Mouse (Mus musculus) G1E (cell line): Measurements from ENCODE around the gene Itk. TPM values are rescaled to one million over a fixed set of nuclear protein-coding genes. Genes with fewer than 3 reads are reported as not detected.
A peak's percentile ranks its signal among the peaks of the same experiment; 100 is the strongest.

Experiments used
- ATAC-seq: 2 replicates; pipeline ENCODE4 v1.8.0; 2016; ENCODE audit warnings: mild to moderate bottlenecking; ENCODE audit not compliant: insufficient number of reproducible peaks, poor library complexity, low FRiP score, severe bottlenecking; ENCODE audit errors: extremely low read depth
- DNase-seq: peaks from one replicate; pipeline ENCODE4 v3.0.0; 2012; ENCODE audit warnings: low spot score
- H3K27me3 ChIP-seq: 2 replicates; pipeline ENCODE4 v1.6.1; 2012; ENCODE audit warnings: mild to moderate bottlenecking, low read length, inconsistent platforms; ENCODE audit not compliant: insufficient read depth
- H3K36me3 ChIP-seq: replicated peaks from 2 replicates; pipeline ENCODE3; 2012; ENCODE audit warnings: mild to moderate bottlenecking, inconsistent platforms
- H3K4me1 ChIP-seq: 2 replicates; pipeline ENCODE4 v1.6.1; 2012; ENCODE audit warnings: low read depth, low read length, inconsistent platforms, mixed read lengths; ENCODE audit not compliant: insufficient read depth
- H3K4me3 ChIP-seq: 2 replicates; pipeline ENCODE4 v1.5.1; 2012; ENCODE audit warnings: low read depth, mild to moderate bottlenecking, inconsistent platforms, low read length, moderate library complexity, mixed read lengths
- H3K9me3 ChIP-seq: replicated peaks from 2 replicates; pipeline ENCODE4 v1.6.1; 2012; ENCODE audit warnings: inconsistent platforms
- CTCF ChIP-seq: IDR thresholded peaks from 2 replicates; pipeline ENCODE4 v1.5.1; 2012; ENCODE audit warnings: low read depth, low read length, inconsistent platforms, mixed read lengths
- GATA1 ChIP-seq: IDR thresholded peaks from 2 replicates; pipeline ENCODE4 v1.6.1; 2012; ENCODE audit warnings: borderline replicate concordance, low read length, inconsistent platforms, mixed read lengths
- GATA2 ChIP-seq: IDR thresholded peaks from 2 replicates; pipeline ENCODE4 v1.6.1; 2012; ENCODE audit warnings: low read depth, low read length, inconsistent platforms, borderline replicate concordance
- POLR2AphosphoS5 ChIP-seq: IDR thresholded peaks from 2 replicates; pipeline ENCODE4 v1.6.1; 2012; ENCODE audit warnings: low read depth, low read length, inconsistent platforms; ENCODE audit not compliant: insufficient replicate concordance
- TAL1 ChIP-seq: conservative IDR thresholded peaks from 2 replicates; pipeline ENCODE4 v1.6.1; 2012; ENCODE audit warnings: low read depth, low read length, inconsistent platforms, mixed read lengths
- polyA plus RNA-seq: library from polyadenylated mRNA; stranded (reverse); fragments of >175 nt; gene quantifications from 2 replicates; pipeline ENCODE4 v1.2.3, GENCODE M21; 2012
- total RNA-seq, 2 experiments: library from RNA; stranded (forward) in 1 of 2; stranded (reverse) in 1 of 2; fragments of 200-1000 nt in 1 of 2; fragments of >200 nt in 1 of 2; fragmentation: Nextera tagmentation in 1 of 2; gene quantifications; 2 replicates each; pipeline ENCODE4 v1.2.3; 2014 to 2017

Itk gene
- total and polyA plus RNA-seq, 3 experiments, result 0.05 to 1.1 (median 0.44) TPM

DNA sequence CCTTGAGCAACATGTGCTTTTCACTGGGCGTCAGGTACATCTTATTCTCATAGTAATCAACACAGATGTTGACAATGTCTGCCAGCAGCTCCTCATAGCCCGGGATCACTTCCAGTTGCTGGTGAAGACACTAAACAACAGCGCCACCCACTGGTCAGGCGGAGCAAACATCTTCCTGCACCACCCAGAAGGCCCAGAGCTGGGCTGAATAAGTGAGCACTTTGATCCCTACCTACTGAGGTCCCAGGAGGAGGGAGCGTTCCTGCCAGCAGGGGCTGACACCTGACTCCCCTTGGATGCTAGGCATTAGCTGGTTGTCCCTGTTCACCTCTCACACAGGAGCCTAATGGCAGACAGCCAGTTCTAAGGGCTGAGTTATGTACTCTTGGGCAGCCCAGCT, 112.5 kb downstream of the Itk start:
- H3K4me1 ChIP-seq, result peaks cover 3% of the 10 kb centered on the region
- DNase-seq (peak; percentile 10), ATAC-seq (no peak)
- TF ChIP-seq CTCF, result peak; percentile 65
- no peak for TF ChIP-seq TAL1
- H3K9me3 ChIP-seq, result no peaks in the 10 kb centered on the region
- peak overlapping the region; percentile 42; the same call in 1 of the 2 replicates for H3K4me3 ChIP-seq
- peaks cover 6% of the 10 kb centered on the region; the same call in 1 of the 2 replicates for H3K27me3 ChIP-seq
- peaks cover 3% of the 10 kb centered on the region for H3K36me3 ChIP-seq

GRCm38 (mm10) chr11:46276168-46276567, 113.1 kb downstream of the Itk start:
- ATAC-seq, result no peak
- H3K4me1 ChIP-seq, result peaks cover 3% of the 10 kb centered on the region
- peaks cover 3% of the 10 kb centered on the region for H3K36me3 ChIP-seq
- DNase-seq, result no peak
- TF ChIP-seq POLR2AphosphoS5, result no peak
- no peak for TF ChIP-seq CTCF
- no peak for TF ChIP-seq GATA1
- TF ChIP-seq TAL1, result no peak
- TF ChIP-seq GATA2, result no peak
- H3K4me3 ChIP-seq, result peak overlapping the region; percentile 42; the same call in 1 of the 2 replicates
- H3K27me3 ChIP-seq, result peaks cover 6% of the 10 kb centered on the region; the same call in 1 of the 2 replicates
- H3K9me3 ChIP-seq, result no peaks in the 10 kb centered on the region

DNA sequence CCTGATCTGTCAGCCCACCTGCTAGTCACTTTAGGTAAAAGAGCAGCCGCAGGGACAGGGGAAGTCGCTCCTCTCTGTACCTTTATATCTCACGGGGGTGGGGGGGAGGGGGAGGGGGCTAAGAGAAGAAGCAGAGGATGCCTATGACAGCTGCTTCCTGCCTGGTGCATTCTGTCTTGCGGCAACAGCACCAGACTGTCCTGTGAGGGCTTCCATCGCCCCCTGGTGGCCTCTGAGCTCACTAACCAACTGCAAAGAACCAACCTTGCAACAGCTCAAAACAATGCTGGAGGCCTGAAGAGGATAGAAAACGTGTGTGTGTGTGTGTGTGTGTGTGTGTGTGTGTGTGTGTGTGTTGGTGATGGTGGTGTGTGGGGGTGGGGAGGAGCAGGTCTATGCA, 114.0 kb downstream of the Itk start:
- peak; percentile 42; the same call in 1 of the 2 replicates for TF ChIP-seq CTCF
- no peak for TF ChIP-seq GATA1
- ATAC-seq (no peak), DNase-seq (peak; percentile 26)
- H3K36me3 ChIP-seq, result peaks cover 3% of the 10 kb centered on the region
- H3K4me3 ChIP-seq, result no peak overlapping the region
- H3K4me1 ChIP-seq, result peaks cover 3% of the 10 kb centered on the region
- no peaks in the 10 kb centered on the region for H3K9me3 ChIP-seq
- H3K27me3 ChIP-seq, result peaks cover 9% of the 10 kb centered on the region; the same call in 1 of the 2 replicates

Other genes with a start within 250 kb of the Itk start
- gene Nipal4, start 223.0 kb downstream of the Itk start, total RNA-seq (2014; fragmentation: Nextera tagmentation), result not detected in 2 replicates
- not detected in 2 replicates for gene Nipal4, start 223.0 kb downstream of the Itk start, total RNA-seq (2017)
- gene Nipal4, start 223.0 kb downstream of the Itk start, polyA plus RNA-seq, result not detected in 2 replicates
- gene Fndc9, start 154.0 kb downstream of the Itk start, total RNA-seq (2014; fragmentation: Nextera tagmentation), result not detected in 2 replicates
- gene Fndc9, start 154.0 kb downstream of the Itk start, total RNA-seq (2017), result 0.11 TPM in 1 of 2 replicates, not detected in the other
- not detected in 2 replicates for gene Fndc9, start 154.0 kb downstream of the Itk start, polyA plus RNA-seq
- gene Cyfip2, start 76.7 kb downstream of the Itk start, total RNA-seq (2014; fragmentation: Nextera tagmentation), result 2.9 and 3.3 TPM in 2 replicates
- gene Cyfip2, start 76.7 kb downstream of the Itk start, total RNA-seq (2017), result 2.4 and 2.6 TPM in 2 replicates
- 1.2 and 1.3 TPM in 2 replicates for gene Cyfip2, start 76.7 kb downstream of the Itk start, polyA plus RNA-seq
- not detected in 2 replicates for gene Fam71b, start 7.0 kb upstream of the Itk start, total RNA-seq (2014; fragmentation: Nextera tagmentation)
- gene Fam71b, start 7.0 kb upstream of the Itk start, total RNA-seq (2017), result 0.49 TPM in 1 of 2 replicates, not detected in the other
- gene Fam71b, start 7.0 kb upstream of the Itk start, polyA plus RNA-seq, result not detected in 2 replicates
- 133 and 154 TPM in 2 replicates for gene Med7, start 47.4 kb upstream of the Itk start, total RNA-seq (2014; fragmentation: Nextera tagmentation)
- gene Med7, start 47.4 kb upstream of the Itk start, total RNA-seq (2017), result 77.8 and 103 TPM in 2 replicates
- 275 and 326 TPM in 2 replicates for gene Med7, start 47.4 kb upstream of the Itk start, polyA plus RNA-seq
- 51.6 and 54.5 TPM in 2 replicates for gene Havcr2, start 65.4 kb upstream of the Itk start, total RNA-seq (2014; fragmentation: Nextera tagmentation)
- gene Havcr2, start 65.4 kb upstream of the Itk start, total RNA-seq (2017), result 170 and 185 TPM in 2 replicates
- 1.8 and 2.4 TPM in 2 replicates for gene Havcr2, start 65.4 kb upstream of the Itk start, polyA plus RNA-seq
- gene Gm12169, start 134.7 kb upstream of the Itk start, total RNA-seq (2014; fragmentation: Nextera tagmentation), result not detected in 2 replicates
- gene Gm12169, start 134.7 kb upstream of the Itk start, total RNA-seq (2017), result not detected in 2 replicates
- not detected in 2 replicates for gene Gm12169, start 134.7 kb upstream of the Itk start, polyA plus RNA-seq
- not detected in 2 replicates for gene BC053393, start 182.0 kb upstream of the Itk start, total RNA-seq (2014; fragmentation: Nextera tagmentation)
- 0.11 TPM in 1 of 2 replicates, not detected in the other for gene BC053393, start 182.0 kb upstream of the Itk start, total RNA-seq (2017)
- gene BC053393, start 182.0 kb upstream of the Itk start, polyA plus RNA-seq, result not detected in 2 replicates
- gene Dppa1, start 239.7 kb upstream of the Itk start, total RNA-seq (2014; fragmentation: Nextera tagmentation), result not detected in 2 replicates
- gene Dppa1, start 239.7 kb upstream of the Itk start, total RNA-seq (2017), result not detected in 2 replicates
- gene Dppa1, start 239.7 kb upstream of the Itk start, polyA plus RNA-seq, result not detected in 2 replicates